Mouse (Mus musculus): ENCODE measurements at regions not wholly inside any gene's neighbourhood (a gene's known extent, or its start where the extent isn't known, plus 50 kb on each side); places are given as distances from the start of the nearest gene placed in this dataset.

GRCm38 (mm10) chr4:39065761-39066376 lies 384.2 kb upstream of the 1700009N14Rik start:
- H3K79me2 ChIP-seq (replicated peaks; ENCODE audit: control insufficient read depth, extremely low read depth, insufficient read depth, poor library complexity, severe bottlenecking) = no peaks in the 10 kb centered on the region
- DNase-seq (ENCODE audit: extremely low read depth) = no peak
- no peaks in the 10 kb centered on the region for H3K36me3 ChIP-seq (replicated peaks in 1 of 2; ENCODE audit: control insufficient read depth in 1 of 2, insufficient read depth in 1 of 2, low read length in 1 of 2)
- H3K4me2 ChIP-seq (ENCODE audit: insufficient read depth, low read depth, poor library complexity, severe bottlenecking) = no peak overlapping the region
- no peaks in the 10 kb centered on the region for H3K4me1 ChIP-seq (ENCODE audit: control insufficient read depth in 1 of 2, insufficient read depth in 2 of 2)
- H3K9ac ChIP-seq (ENCODE audit: insufficient read depth, low read depth) = no peak overlapping the region
- peaks cover 12% of the 10 kb centered on the region for H3K9me3 ChIP-seq (replicated peaks; ENCODE audit: low read length)
- dilution Hi-C loops (cut with MboI; ENCODE audit: extremely low pct_ligation_motif_present, extremely low pct_unique_long_range_greater_than_20kb, low sequenced_read_pairs) = no loop called here
- H3K4me3 ChIP-seq (replicated peaks in 1 of 3; ENCODE audit: low read depth in 2 of 3, low read length in 2 of 3, poor library complexity in 1 of 3) = no peak overlapping the region
- TF ChIP-seq MAX (IDR thresholded peaks at IDR 0.05; ENCODE audit: low read length) (no peak), ZC3H11A (IDR thresholded peaks at IDR 0.05; ENCODE audit: low read depth, low read length) (no peak), EP300 (IDR thresholded peaks at IDR 0.05; ENCODE audit: low read length) (no peak), PAX5 (IDR thresholded peaks at IDR 0.05; ENCODE audit: low read length) (no peak), TBP (conservative IDR thresholded peaks at IDR 0.05; ENCODE audit: low read depth, low read length) (no peak), MEF2A (IDR thresholded peaks at IDR 0.05; ENCODE audit: borderline replicate concordance, low read depth, low read length) (no peak), MAFK (IDR thresholded peaks at IDR 0.05; ENCODE audit: insufficient replicate concordance, low read length) (no peak), ZNF384 (IDR thresholded peaks at IDR 0.05; ENCODE audit: low read depth, low read length) (no peak), GABPA (IDR thresholded peaks at IDR 0.05; ENCODE audit: insufficient replicate concordance, low read depth, low read length) (no peak), UBTF (IDR thresholded peaks at IDR 0.05; ENCODE audit: low read depth, low read length) (no peak), SIN3A (IDR thresholded peaks at IDR 0.05; ENCODE audit: low read length) (no peak), POLR2AphosphoS2 (IDR thresholded peaks at IDR 0.05; ENCODE audit: low read depth, low read length) (no peak), TCF12 (IDR thresholded peaks at IDR 0.05; ENCODE audit: low read depth, low read length) (no peak)
- no peak overlapping the region for H3K27ac ChIP-seq (ENCODE audit: insufficient read depth, low read depth)
- in situ Hi-C loops (cut with MboI; ENCODE audit: low pct_ligation_motif_present, low pct_unique_long_range_greater_than_20kb, low sequenced_read_pairs) = no loop called here
- no peaks in the 10 kb centered on the region for H3K27me3 ChIP-seq (replicated peaks)

GRCm38 (mm10) chr4:39067260-39067876 lies 382.7 kb upstream of the 1700009N14Rik start:
- H3K4me1 ChIP-seq (ENCODE audit: control insufficient read depth in 1 of 2, insufficient read depth in 2 of 2) = no peaks in the 10 kb centered on the region
- H3K9ac ChIP-seq (ENCODE audit: insufficient read depth, low read depth) = no peak overlapping the region
- DNase-seq (ENCODE audit: extremely low read depth) = no peak
- no peaks in the 10 kb centered on the region for H3K27me3 ChIP-seq (replicated peaks)
- H3K27ac ChIP-seq (ENCODE audit: insufficient read depth, low read depth) = no peak overlapping the region
- no peak overlapping the region for H3K4me3 ChIP-seq (replicated peaks in 1 of 3; ENCODE audit: low read depth in 2 of 3, low read length in 2 of 3, poor library complexity in 1 of 3)
- H3K36me3 ChIP-seq (replicated peaks in 1 of 2; ENCODE audit: control insufficient read depth in 1 of 2, insufficient read depth in 1 of 2, low read length in 1 of 2) = no peaks in the 10 kb centered on the region
- no peak for TF ChIP-seq ETS1 (conservative IDR thresholded peaks at IDR 0.05; ENCODE audit: low read depth, low read length)
- TF ChIP-seq HCFC1 (IDR thresholded peaks at IDR 0.05; ENCODE audit: low read depth, low read length) = no peak
- no peak for TF ChIP-seq ZC3H11A (IDR thresholded peaks at IDR 0.05; ENCODE audit: low read depth, low read length)
- no peak for TF ChIP-seq PAX5 (IDR thresholded peaks at IDR 0.05; ENCODE audit: low read length)
- no peak for TF ChIP-seq MAFK (IDR thresholded peaks at IDR 0.05; ENCODE audit: insufficient replicate concordance, low read length)
- no peak for TF ChIP-seq JUN (IDR thresholded peaks at IDR 0.05; ENCODE audit: insufficient read depth, low read depth, low read length)
- TF ChIP-seq ZMIZ1 (IDR thresholded peaks at IDR 0.05; ENCODE audit: low read depth, low read length) = no peak
- no peak for TF ChIP-seq RAD21 (IDR thresholded peaks at IDR 0.05; ENCODE audit: low read depth, low read length)
- no peak for TF ChIP-seq E2F4 (IDR thresholded peaks at IDR 0.05; ENCODE audit: insufficient replicate concordance, low read depth, low read length)
- no peak for TF ChIP-seq RCOR1 (conservative IDR thresholded peaks at IDR 0.05; ENCODE audit: low read depth, low read length)
- TF ChIP-seq ZKSCAN1 (IDR thresholded peaks at IDR 0.05; ENCODE audit: borderline replicate concordance, low read depth, low read length) = no peak
- in situ Hi-C loops (cut with MboI; ENCODE audit: low pct_ligation_motif_present, low pct_unique_long_range_greater_than_20kb, low sequenced_read_pairs) = no loop called here
- H3K9me3 ChIP-seq (replicated peaks; ENCODE audit: low read length) = peaks cover 13% of the 10 kb centered on the region
- no peak overlapping the region for H3K4me2 ChIP-seq (ENCODE audit: insufficient read depth, low read depth, poor library complexity, severe bottlenecking)
- no peaks in the 10 kb centered on the region for H3K79me2 ChIP-seq (replicated peaks; ENCODE audit: control insufficient read depth, extremely low read depth, insufficient read depth, poor library complexity, severe bottlenecking)
- dilution Hi-C loops (cut with MboI; ENCODE audit: extremely low pct_ligation_motif_present, extremely low pct_unique_long_range_greater_than_20kb, low sequenced_read_pairs) = no loop called here

Data from CH12.LX (cell line).